Mouse (Mus musculus): ENCODE measurements around the gene Tmem108.

DNA sequence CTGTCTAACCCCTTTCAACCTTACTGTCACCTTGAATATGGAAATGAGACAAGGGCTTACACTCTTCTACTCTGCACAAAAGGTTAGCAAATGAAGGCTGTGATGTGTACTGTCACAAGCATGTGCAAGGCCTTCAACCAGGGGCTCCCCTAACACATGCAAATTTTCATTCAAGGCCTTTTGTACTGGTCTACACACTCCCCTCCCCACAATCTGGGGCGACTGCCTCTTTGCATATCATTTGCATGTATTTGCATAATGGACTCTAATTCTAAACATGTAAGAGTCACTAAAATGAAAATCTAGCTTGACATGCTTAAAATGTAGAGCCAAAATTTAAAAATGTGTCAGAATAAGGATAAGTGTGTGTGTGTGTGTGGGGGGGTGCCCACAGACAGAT, 257.0 kb downstream of the Tmem108 start:
- TF ChIP-seq CTCF (IDR thresholded peaks at IDR 0.05; ENCODE audit: borderline replicate concordance, control insufficient read depth, extremely low read depth, insufficient read depth, low read length, poor library complexity) (no peak), POLR2A (IDR thresholded peaks at IDR 0.05; ENCODE audit: control insufficient read depth, extremely low read depth, insufficient read depth, low read length, poor library complexity) (no peak)

Data from thymus, adult 2 months (tissue).